Mouse (Mus musculus): Measurements from ENCODE around the gene Gpr45.
A peak's percentile ranks its signal among the peaks of the same experiment; 100 is the strongest.
"Not testable (repeated sequence)": the region's sequence is repeated elsewhere in the genome, so short reads cannot be mapped to it uniquely, and the experiment has no call there.

The Gpr45 gene

GRCm38 (mm10) chr1:42952734-42953481 lies at the start of gene Gpr45:
Gene Gpr45 (plus strand): TSS chr1:42952872.
- peak; percentile 42 for DNase-seq

GRCm38 (mm10) chr1:42905148-42905547 lies 47.5 kb upstream of the Gpr45 start:
- DNase-seq = no peak

- DNase-seq = no peak
These were observed 46.0 kb upstream of the Gpr45 start for GRCm38 (mm10) chr1:42906696-42907095.

- DNase-seq = no peak
These were observed 45.5 kb upstream of the Gpr45 start for GRCm38 (mm10) chr1:42907153-42907552.

- peak; percentile 22 for DNase-seq
These were observed 37.6 kb upstream of the Gpr45 start for GRCm38 (mm10) chr1:42915062-42915461.

GRCm38 (mm10) chr1:42916719-42917118 lies 36.0 kb upstream of the Gpr45 start:
- DNase-seq = no peak

GRCm38 (mm10) chr1:42917908-42918307 lies 34.8 kb upstream of the Gpr45 start:
- DNase-seq = no peak

- DNase-seq = no peak
These were observed 28.7 kb upstream of the Gpr45 start for GRCm38 (mm10) chr1:42923924-42924323.

GRCm38 (mm10) chr1:42933613-42934012 lies 19.1 kb upstream of the Gpr45 start:
- peak; percentile 18 for DNase-seq

- no peak for DNase-seq
These were observed 4.2 kb upstream of the Gpr45 start for GRCm38 (mm10) chr1:42948486-42948885.

GRCm38 (mm10) chr1:42953482-42953822 lies 780 bp downstream of the Gpr45 start:
- no peak for DNase-seq

- no peak for DNase-seq
These were observed 4.2 kb downstream of the Gpr45 start for GRCm38 (mm10) chr1:42956828-42957227.

GRCm38 (mm10) chr1:42983082-42983771 lies 30.6 kb downstream of the Gpr45 start:
- DNase-seq = no peak

- DNase-seq = no peak
These were observed 31.4 kb downstream of the Gpr45 start for GRCm38 (mm10) chr1:42984119-42984518.

- no peak for DNase-seq
These were observed 36.3 kb downstream of the Gpr45 start for GRCm38 (mm10) chr1:42988996-42989395.

GRCm38 (mm10) chr1:43006051-43006514 lies 53.4 kb downstream of the Gpr45 start:
- no peak for DNase-seq

GRCm38 (mm10) chr1:43006524-43006923 lies 53.9 kb downstream of the Gpr45 start:
- DNase-seq = no peak

- no peak for DNase-seq
These were observed 57.8 kb downstream of the Gpr45 start for GRCm38 (mm10) chr1:43010461-43010860.

- not testable (repeated sequence) for DNase-seq
These were observed 62.5 kb downstream of the Gpr45 start for GRCm38 (mm10) chr1:43015153-43015685.

GRCm38 (mm10) chr1:43036014-43036413 lies 83.3 kb downstream of the Gpr45 start:
- no peak for DNase-seq

- DNase-seq = no peak
These were observed 89.6 kb downstream of the Gpr45 start for GRCm38 (mm10) chr1:43042271-43042670.

GRCm38 (mm10) chr1:43045204-43045982 lies 92.7 kb downstream of the Gpr45 start:
- DNase-seq = no peak

GRCm38 (mm10) chr1:43046990-43047389 lies 94.3 kb downstream of the Gpr45 start:
- DNase-seq = no peak

Measured in lung, postnatal 10 days (tissue).